Mouse (Mus musculus) cerebellum, postnatal 14 days (tissue): ENCODE measurements around the gene Baz2b.
A peak's percentile ranks its signal among the peaks of the same experiment; 100 is the strongest.
"Not testable (repeated sequence)": the region's sequence is repeated elsewhere in the genome, so short reads cannot be mapped to it uniquely, and the experiment has no call there.

Experiments used
- DNase-seq, 2 experiments: peaks; one replicate each; pipeline ENCODE4 v3.0.0; 2021; ENCODE audit warnings: mixed read lengths in 2 of 2

Gene Baz2b

GRCm38 (mm10) chr2:60086197-60086903, 123.3 kb downstream of the Baz2b start:
- DNase-seq = peak in 1 of 2 experiments; percentile 33

- no peak for DNase-seq
Observed at GRCm38 (mm10) chr2:60084823-60085222, 124.8 kb downstream of the Baz2b start.

- peak in 1 of 2 experiments; percentile 31 for DNase-seq
Observed at GRCm38 (mm10) chr2:60082984-60083636, 126.5 kb downstream of the Baz2b start.

- no peak for DNase-seq
Observed at GRCm38 (mm10) chr2:60082225-60082624, 127.4 kb downstream of the Baz2b start.

GRCm38 (mm10) chr2:60080831-60081230, 128.8 kb downstream of the Baz2b start:
- no peak for DNase-seq

- DNase-seq = no peak
Observed at GRCm38 (mm10) chr2:60077631-60078030, 132.0 kb downstream of the Baz2b start.

- no peak for DNase-seq
Observed at GRCm38 (mm10) chr2:60076800-60077199, 132.8 kb downstream of the Baz2b start.

- no peak for DNase-seq
Observed at GRCm38 (mm10) chr2:60076025-60076424, 133.6 kb downstream of the Baz2b start.

GRCm38 (mm10) chr2:60073798-60074197, 135.8 kb downstream of the Baz2b start:
- not testable (repeated sequence) for DNase-seq

- DNase-seq = no peak
Observed at GRCm38 (mm10) chr2:60071813-60072212, 137.8 kb downstream of the Baz2b start.

- peak; percentile 21 to 38 for DNase-seq
Observed at GRCm38 (mm10) chr2:60070938-60071337, 138.7 kb downstream of the Baz2b start.

- no peak for DNase-seq
Observed at GRCm38 (mm10) chr2:60068468-60068867, 141.2 kb downstream of the Baz2b start.

GRCm38 (mm10) chr2:60065415-60065814, 144.2 kb downstream of the Baz2b start:
- DNase-seq = no peak

- DNase-seq = no peak
Observed at GRCm38 (mm10) chr2:60060185-60060775, 149.4 kb downstream of the Baz2b start.

GRCm38 (mm10) chr2:60059300-60059699, 150.3 kb downstream of the Baz2b start:
- DNase-seq = no peak

- DNase-seq = no peak
Observed at GRCm38 (mm10) chr2:60056043-60056442, 153.6 kb downstream of the Baz2b start.

- DNase-seq = no peak
Observed at GRCm38 (mm10) chr2:60054808-60055535, 154.7 kb downstream of the Baz2b start.

- DNase-seq = no peak
Observed at GRCm38 (mm10) chr2:60053222-60054010, 156.2 kb downstream of the Baz2b start.

GRCm38 (mm10) chr2:60050667-60051460, 158.8 kb downstream of the Baz2b start:
- DNase-seq = no peak

- DNase-seq = no peak
Observed at GRCm38 (mm10) chr2:60049889-60050288, 159.8 kb downstream of the Baz2b start.

- DNase-seq = no peak
Observed at GRCm38 (mm10) chr2:60049351-60049750, 160.3 kb downstream of the Baz2b start.

- no peak for DNase-seq
Observed at GRCm38 (mm10) chr2:60045995-60046394, 163.6 kb downstream of the Baz2b start.
